Mouse (Mus musculus) v-Abl transformed pro-B cells (cell line): Measurements from ENCODE around the gene Tuba1b.

Experiments
- in situ Hi-C, 2 experiments: fragments of 400-800 bp; cut with MboI; formaldehyde crosslinking; loops; one replicate each; pipeline ENCODE4 v1.15.1; 2025; ENCODE audit not compliant: unreplicated experiment in 2 of 2

The Tuba1b gene

GRCm38 (mm10) chr15:98928598-98929240, 5.6 kb downstream of the Tuba1b start:
- in situ Hi-C loops = no loop called here

GRCm38 (mm10) chr15:98927566-98927965, 6.8 kb downstream of the Tuba1b start:
- in situ Hi-C loops = no loop called here

- in situ Hi-C loops = loop anchor here in 1 of 2 experiments (25.0 kb wide), 1 partner anchor 1388 kb away; the partner anchor contains the start of gene Mettl7a1
Observed at GRCm38 (mm10) chr15:98924682-98925081, 9.7 kb downstream of the Tuba1b start.

- in situ Hi-C loops = loop anchor here in 1 of 2 experiments (25.0 kb wide), 1 partner anchor 1389 kb away; the partner anchor contains the start of gene Mettl7a1
Observed at GRCm38 (mm10) chr15:98923031-98923537, 11.3 kb downstream of the Tuba1b start.

GRCm38 (mm10) chr15:98922581-98922980, 11.8 kb downstream of the Tuba1b start:
- in situ Hi-C loops = loop anchor here in 1 of 2 experiments (25.0 kb wide), 1 partner anchor 1390 kb away; the partner anchor contains the start of gene Mettl7a1

- in situ Hi-C loops = loop anchor here in 1 of 2 experiments (25.0 kb wide), 1 partner anchor 1391 kb away; the partner anchor contains the start of gene Mettl7a1
Observed at GRCm38 (mm10) chr15:98921510-98921909, 12.9 kb downstream of the Tuba1b start.

GRCm38 (mm10) chr15:98918499-98918895, 15.9 kb downstream of the Tuba1b start:
- in situ Hi-C loops = loop anchor here in 1 of 2 experiments (25.0 kb wide), 1 partner anchor 1394 kb away; the partner anchor contains the start of gene Mettl7a1

- in situ Hi-C loops = loop anchor here in 1 of 2 experiments (25.0 kb wide), 1 partner anchor 1394 kb away; the partner anchor contains the start of gene Mettl7a1
Observed at GRCm38 (mm10) chr15:98917538-98918498, 16.5 kb downstream of the Tuba1b start, which contains the start of gene Lmbr1l. Gene Lmbr1l, minus strand, starts transcription at chr15:98918231.

GRCm38 (mm10) chr15:98917091-98917490, 17.3 kb downstream of the Tuba1b start:
- in situ Hi-C loops = loop anchor here in 1 of 2 experiments (25.0 kb wide), 1 partner anchor 1395 kb away; the partner anchor contains the start of gene Mettl7a1

- in situ Hi-C loops = loop anchor here in 1 of 2 experiments (25.0 kb wide), 1 partner anchor 1396 kb away; the partner anchor contains the start of gene Mettl7a1
Observed at GRCm38 (mm10) chr15:98916016-98916415, 18.3 kb downstream of the Tuba1b start.

GRCm38 (mm10) chr15:98914903-98915302, 19.5 kb downstream of the Tuba1b start:
- in situ Hi-C loops = loop anchor here in 1 of 2 experiments (25.0 kb wide), 1 partner anchor 1397 kb away; the partner anchor contains the start of gene Mettl7a1

- in situ Hi-C loops = loop anchor here in 1 of 2 experiments (25.0 kb wide), 1 partner anchor 1408 kb away; the partner anchor contains the start of gene Mettl7a1
Observed at GRCm38 (mm10) chr15:98904692-98905091, 29.7 kb downstream of the Tuba1b start.

GRCm38 (mm10) chr15:98902600-98902999, 31.8 kb downstream of the Tuba1b start:
- in situ Hi-C loops = loop anchor here in 1 of 2 experiments (25.0 kb wide), 1 partner anchor 1410 kb away; the partner anchor contains the start of gene Mettl7a1

- in situ Hi-C loops = loop anchor here in 1 of 2 experiments (25.0 kb wide), 1 partner anchor 1411 kb away; the partner anchor contains the start of gene Mettl7a1
Observed at GRCm38 (mm10) chr15:98901530-98901929, 32.8 kb downstream of the Tuba1b start.

- in situ Hi-C loops = loop anchor here in 1 of 2 experiments (10.0 kb wide), 1 partner anchor 207 kb away; no protein-coding TSS in a partner anchor
Observed at GRCm38 (mm10) chr15:98897928-98898800, 36.2 kb downstream of the Tuba1b start, which contains the start of gene Dhh. Gene Dhh, minus strand, starts transcription at chr15:98898540.

- in situ Hi-C loops = loop anchor here in 1 of 2 experiments (10.0 kb wide), 1 partner anchor 207 kb away; no protein-coding TSS in a partner anchor
Observed at GRCm38 (mm10) chr15:98897495-98897894, 36.9 kb downstream of the Tuba1b start.

- in situ Hi-C loops = loop anchor here in 1 of 2 experiments (10.0 kb wide), 1 partner anchor 209 kb away; no protein-coding TSS in a partner anchor
Observed at GRCm38 (mm10) chr15:98895635-98896589, 38.5 kb downstream of the Tuba1b start.
